Mouse (Mus musculus) heart, embryonic 15.5 days (tissue): ENCODE data around the gene Rhox11. TPM values are rescaled to one million over a fixed set of nuclear protein-coding genes. Genes with fewer than 3 reads are reported as not detected.

Source experiments
- polyA plus RNA-seq: library from polyadenylated mRNA; unstranded; fragments of >200 nt; fragmentation: Nextera tagmentation; extraction: Ambion mirVana; gene quantifications from 2 replicates; pipeline ENCODE4 v1.2.1, GENCODE M21; 2015

The Rhox11 gene
- polyA plus RNA-seq, 1 experiment from 2014 or later: not detected

Other genes starting within 250 kb of the Rhox11 start
- gene Rhox8, start 206.2 kb downstream of the Rhox11 start, polyA plus RNA-seq: 0.10 TPM in 1 of 2 replicates, not detected in the other
- gene Rhox7b, start 187.9 kb downstream of the Rhox11 start, polyA plus RNA-seq: not detected in 2 replicates
- gene Rhox9, start 183.4 kb downstream of the Rhox11 start, polyA plus RNA-seq: not detected in 2 replicates
- not detected in 2 replicates for gene Btg1-ps1, start 66.3 kb downstream of the Rhox11 start, polyA plus RNA-seq
- gene Btg1-ps2, start 42.0 kb downstream of the Rhox11 start, polyA plus RNA-seq: not detected in 2 replicates
- gene Rhox10, start 18.7 kb downstream of the Rhox11 start, polyA plus RNA-seq: not detected in 2 replicates
- gene Rhox12, start 25.8 kb upstream of the Rhox11 start, polyA plus RNA-seq: not detected in 2 replicates
- not detected in 2 replicates for gene Rhox13, start 36.1 kb upstream of the Rhox11 start, polyA plus RNA-seq
- gene Zbtb33, start 104.7 kb upstream of the Rhox11 start, polyA plus RNA-seq: 2.0 and 2.2 TPM in 2 replicates
- 26.8 and 27.6 TPM in 2 replicates for gene Tmem255a, start 167.3 kb upstream of the Rhox11 start, polyA plus RNA-seq
- gene Atp1b4, start 231.0 kb upstream of the Rhox11 start, polyA plus RNA-seq: 0.11 and 0.20 TPM in 2 replicates